Mouse (Mus musculus) erythroblast, embryonic 14.5 days (primary cell): ENCODE measurements around the gene St3gal3. TPM values are rescaled to one million over a fixed set of nuclear protein-coding genes. Genes with fewer than 3 reads are reported as not detected.

Experiments used
- H3K27me3 ChIP-seq: 2 replicates; pipeline ENCODE4 v1.6.1; 2012; ENCODE audit warnings: inconsistent platforms; ENCODE audit not compliant: control insufficient read depth
- H3K36me3 ChIP-seq: 2 replicates; pipeline ENCODE4 v1.6.1; 2012; ENCODE audit warnings: mild to moderate bottlenecking, inconsistent platforms; ENCODE audit not compliant: control insufficient read depth
- H3K4me1 ChIP-seq: 2 replicates; pipeline ENCODE4 v1.6.1; 2012; ENCODE audit warnings: inconsistent platforms; ENCODE audit not compliant: control insufficient read depth
- H3K4me3 ChIP-seq: replicated peaks from 2 replicates; pipeline ENCODE3; 2012; ENCODE audit warnings: moderate library complexity, mild to moderate bottlenecking, inconsistent platforms
- H3K9me3 ChIP-seq: 2 replicates; pipeline ENCODE4 v1.6.1; 2012; ENCODE audit warnings: low read length, inconsistent platforms, mixed read lengths; ENCODE audit not compliant: control insufficient read depth
- GATA1 ChIP-seq: IDR thresholded peaks from 2 replicates; pipeline ENCODE4 v1.6.1; 2012; ENCODE audit warnings: low read length, inconsistent platforms, mixed read lengths
- TAL1 ChIP-seq: IDR thresholded peaks from 3 replicates; pipeline ENCODE4 v1.6.1; 2012; ENCODE audit warnings: low read length, inconsistent platforms, mixed read lengths
- polyA plus RNA-seq: library from polyadenylated mRNA; stranded (reverse); fragments of >175 nt; gene quantifications from 2 replicates; pipeline ENCODE4 v1.2.3, GENCODE M21; 2012

The St3gal3 gene
- polyA plus RNA-seq, 1 experiment = 0.85 TPM

DNA sequence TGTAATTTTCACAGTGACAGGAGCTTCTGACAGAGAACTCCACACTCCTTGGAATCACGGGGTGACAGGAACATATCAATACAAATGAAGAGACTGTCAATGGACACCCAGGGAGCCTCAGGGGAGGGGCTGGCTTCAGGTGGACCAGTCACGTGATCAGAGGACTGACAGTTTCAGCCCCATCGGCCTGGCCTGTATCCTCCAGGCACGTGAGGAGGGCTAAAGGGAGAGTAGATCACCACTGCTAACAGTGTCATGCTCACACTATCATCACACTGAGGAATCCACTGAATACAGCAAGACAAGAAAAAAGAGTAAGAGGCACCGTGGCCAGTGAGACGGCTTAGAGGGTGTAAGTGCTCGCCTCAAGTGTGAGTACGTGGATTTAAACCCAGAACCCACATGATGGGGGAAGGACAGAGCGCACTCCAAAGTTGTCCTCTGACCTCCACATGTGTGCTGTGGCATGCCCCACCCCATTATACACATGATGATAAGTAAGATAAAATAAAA, 124.0 kb downstream of the St3gal3 start:
- H3K4me1 ChIP-seq = peaks cover 2% of the 10 kb centered on the region
- no peak overlapping the region for H3K4me3 ChIP-seq
- H3K9me3 ChIP-seq = no peaks in the 10 kb centered on the region
- TF ChIP-seq TAL1 = no peak
- TF ChIP-seq GATA1 = no peak
- peaks cover 3% of the 10 kb centered on the region; the same call in 1 of the 2 replicates for H3K36me3 ChIP-seq
- no peaks in the 10 kb centered on the region for H3K27me3 ChIP-seq

DNA sequence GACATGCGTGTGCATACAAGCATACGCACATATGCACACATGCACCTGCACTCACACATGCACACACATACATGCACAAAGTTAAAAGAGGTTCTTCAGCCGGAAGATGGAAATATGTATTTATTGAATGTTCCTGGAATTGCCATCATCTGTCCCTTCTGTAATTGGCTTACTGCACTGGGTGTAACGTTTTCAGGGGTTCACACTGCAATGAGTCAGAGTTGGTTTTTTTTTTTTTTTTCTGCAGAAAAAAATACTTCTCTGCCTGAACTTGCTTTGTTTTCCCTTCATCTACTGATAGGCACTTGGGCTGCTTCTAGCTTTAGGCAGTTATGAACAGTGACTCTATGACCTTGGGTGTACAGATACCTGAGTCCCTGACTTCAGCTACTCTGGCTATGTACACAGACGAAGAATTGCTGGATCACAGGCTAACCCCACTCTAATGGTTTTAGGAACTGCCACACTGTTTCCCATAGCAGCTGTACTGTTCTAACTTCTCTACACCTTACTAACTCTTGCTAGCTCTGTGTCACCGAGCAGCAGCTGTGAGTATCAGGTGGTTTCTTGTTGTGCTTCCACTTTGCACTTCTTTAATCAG, 126.2 kb downstream of the St3gal3 start:
- Histone ChIP-seq H3K27me3 (no peaks in the 10 kb centered on the region), H3K9me3 (no peaks in the 10 kb centered on the region), H3K36me3 (no peaks in the 10 kb centered on the region; the same call in 1 of the 2 replicates), H3K4me1 (no peaks in the 10 kb centered on the region; the same call in none of the 2 replicates), H3K4me3 (no peak overlapping the region)
- TF ChIP-seq GATA1 (no peak), TAL1 (no peak)

DNA sequence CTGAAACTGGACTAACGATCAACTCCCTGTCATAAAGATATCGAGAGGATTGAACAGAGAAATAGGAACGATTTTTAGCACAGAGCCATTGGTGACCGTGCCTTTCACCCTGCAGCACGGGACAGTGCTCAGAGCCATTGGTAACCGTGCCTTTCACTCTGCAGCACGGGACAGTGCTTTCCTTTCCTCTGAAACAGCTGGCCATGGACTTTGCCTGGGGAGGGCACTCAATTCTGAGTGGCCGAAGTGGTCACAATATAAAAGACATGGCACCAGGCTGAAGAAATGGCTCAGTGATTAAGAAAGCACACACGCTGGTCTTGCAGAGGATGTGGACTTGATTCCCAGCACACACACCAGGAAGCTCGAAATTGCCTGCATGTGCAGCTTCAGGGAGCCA, 133.4 kb downstream of the St3gal3 start:
- Histone ChIP-seq H3K4me3 (no peak overlapping the region), H3K36me3 (no peaks in the 10 kb centered on the region), H3K9me3 (no peaks in the 10 kb centered on the region), H3K4me1 (peaks cover 4% of the 10 kb centered on the region), H3K27me3 (peaks cover 12% of the 10 kb centered on the region)
- TF ChIP-seq TAL1 (no peak), GATA1 (no peak)

DNA sequence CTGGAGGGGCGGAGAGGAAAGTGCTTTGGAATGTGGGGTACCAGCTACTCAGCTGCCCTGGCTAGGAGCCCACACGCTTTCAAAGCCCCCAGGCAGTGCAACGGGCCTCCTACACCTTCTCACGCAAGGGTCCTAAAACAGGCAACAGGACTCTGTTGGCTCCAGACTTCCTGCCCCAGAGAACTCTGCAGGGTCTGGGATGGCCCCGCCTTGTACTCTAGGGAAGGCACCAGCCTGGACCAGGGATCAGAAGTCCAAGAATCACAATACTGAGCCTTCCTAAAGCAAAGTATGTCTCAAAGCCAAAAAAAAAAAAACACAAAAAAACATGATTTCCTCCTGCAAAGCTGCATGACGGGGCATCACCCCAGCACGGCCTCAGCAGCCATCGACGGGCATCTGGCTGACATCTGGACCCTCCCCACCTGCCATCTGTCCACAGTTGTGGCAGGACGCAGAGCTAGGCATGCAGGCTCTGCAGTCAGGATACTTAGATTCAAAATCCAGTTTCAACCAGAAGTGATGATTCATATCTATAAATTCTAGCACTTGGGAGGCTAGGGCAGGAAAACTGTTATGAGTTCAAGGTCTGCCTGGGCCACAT, 134.0 kb downstream of the St3gal3 start:
- Histone ChIP-seq H3K4me1 (peaks cover 4% of the 10 kb centered on the region), H3K9me3 (no peaks in the 10 kb centered on the region), H3K4me3 (no peak overlapping the region), H3K27me3 (peaks cover 12% of the 10 kb centered on the region), H3K36me3 (no peaks in the 10 kb centered on the region)
- no peak for TF ChIP-seq TAL1
- no peak for TF ChIP-seq GATA1

DNA sequence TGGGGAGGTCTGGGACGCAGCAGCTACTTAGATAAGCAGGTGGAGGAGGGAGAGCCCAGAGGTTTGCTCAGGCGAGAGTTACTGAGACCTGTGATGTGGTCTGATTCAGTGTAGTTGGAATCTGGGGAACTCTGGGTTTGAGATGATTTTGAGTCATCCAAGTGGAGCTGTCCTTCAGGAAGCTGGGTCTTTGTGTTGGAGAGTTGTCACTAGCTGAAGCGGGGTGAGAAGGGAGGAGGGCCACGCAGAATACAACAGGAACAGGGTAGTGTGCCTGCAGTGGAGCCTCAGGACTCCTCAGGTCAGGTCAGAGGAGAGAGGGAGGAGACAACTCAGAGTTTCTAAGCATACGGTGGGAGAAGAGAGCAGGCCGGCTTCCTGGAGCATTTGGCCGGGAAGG, 134.8 kb downstream of the St3gal3 start:
- Histone ChIP-seq H3K4me3 (no peak overlapping the region), H3K36me3 (no peaks in the 10 kb centered on the region), H3K27me3 (peaks cover 12% of the 10 kb centered on the region), H3K9me3 (no peaks in the 10 kb centered on the region), H3K4me1 (peaks cover 4% of the 10 kb centered on the region)
- TF ChIP-seq TAL1 (no peak), GATA1 (no peak)

DNA sequence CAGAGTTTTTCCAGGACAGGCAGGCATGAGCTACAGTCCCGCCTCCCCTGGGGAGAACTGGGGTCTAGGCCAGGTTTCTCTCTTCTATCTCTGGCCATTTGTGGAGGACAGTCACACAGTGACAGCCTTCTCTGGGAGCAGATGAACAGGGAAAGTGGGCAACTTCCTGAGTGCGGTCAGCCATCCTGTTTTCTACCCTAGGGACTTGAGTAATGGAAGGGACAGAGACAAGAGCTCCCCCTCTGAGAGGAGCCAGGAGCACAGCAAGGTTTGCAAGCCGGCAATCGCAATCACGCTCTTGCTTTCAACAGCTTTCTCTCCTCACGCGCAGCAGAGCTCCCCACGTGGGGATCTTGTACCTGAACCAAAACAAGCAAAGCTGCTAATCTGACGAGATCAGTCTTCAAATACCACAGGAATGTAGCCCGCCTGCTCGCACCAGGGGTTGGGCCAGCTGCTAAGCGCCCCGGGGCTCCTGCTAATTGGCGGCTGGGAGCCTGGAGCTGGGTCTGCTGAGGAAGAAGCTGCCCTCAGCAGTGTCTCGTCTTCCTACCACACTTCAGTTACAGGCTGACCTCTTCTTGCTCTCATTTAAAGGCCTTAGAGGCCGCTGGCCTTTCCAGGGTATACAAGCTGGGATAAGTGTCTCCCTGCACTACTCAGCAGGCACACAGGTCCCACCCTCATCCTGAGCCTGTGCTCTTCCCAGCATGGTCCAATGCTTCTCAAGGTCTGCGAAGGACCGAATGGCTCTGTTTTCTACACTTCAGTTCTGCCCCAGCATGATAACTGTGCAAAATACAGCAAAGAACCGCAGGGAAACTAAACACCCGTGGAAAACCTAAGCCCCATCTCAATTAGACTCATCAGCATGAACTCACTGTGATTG, 137.1 kb downstream of the St3gal3 start:
- no peaks in the 10 kb centered on the region for H3K9me3 ChIP-seq
- no peak for TF ChIP-seq TAL1
- TF ChIP-seq GATA1 = no peak
- H3K36me3 ChIP-seq = no peaks in the 10 kb centered on the region
- H3K4me3 ChIP-seq = no peak overlapping the region
- H3K27me3 ChIP-seq = peaks cover 12% of the 10 kb centered on the region
- peaks cover 4% of the 10 kb centered on the region for H3K4me1 ChIP-seq

DNA sequence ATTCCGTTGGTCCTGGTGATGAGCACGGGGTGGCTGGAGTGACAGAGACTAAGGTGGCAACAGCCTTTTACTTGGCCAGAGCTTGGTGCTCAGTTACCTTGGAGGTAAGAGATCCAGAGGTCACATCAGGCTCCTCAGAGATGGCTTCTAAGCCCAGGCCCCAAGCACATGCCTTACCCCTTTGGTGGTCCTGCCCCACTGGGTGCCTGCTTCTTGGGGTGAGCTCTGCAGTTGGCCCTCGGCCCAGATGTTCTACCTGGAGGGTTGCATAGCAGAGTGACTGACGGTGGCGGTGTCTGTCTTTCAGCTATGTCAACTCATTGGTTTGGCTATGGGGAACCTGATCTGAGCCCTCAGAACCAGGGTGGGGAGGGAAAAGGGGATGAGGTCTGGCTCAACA, 138.0 kb downstream of the St3gal3 start:
- Histone ChIP-seq H3K9me3 (no peaks in the 10 kb centered on the region), H3K4me1 (peaks cover 4% of the 10 kb centered on the region), H3K27me3 (peaks cover 12% of the 10 kb centered on the region), H3K36me3 (no peaks in the 10 kb centered on the region), H3K4me3 (no peak overlapping the region)
- TF ChIP-seq TAL1 (no peak), GATA1 (no peak)

DNA sequence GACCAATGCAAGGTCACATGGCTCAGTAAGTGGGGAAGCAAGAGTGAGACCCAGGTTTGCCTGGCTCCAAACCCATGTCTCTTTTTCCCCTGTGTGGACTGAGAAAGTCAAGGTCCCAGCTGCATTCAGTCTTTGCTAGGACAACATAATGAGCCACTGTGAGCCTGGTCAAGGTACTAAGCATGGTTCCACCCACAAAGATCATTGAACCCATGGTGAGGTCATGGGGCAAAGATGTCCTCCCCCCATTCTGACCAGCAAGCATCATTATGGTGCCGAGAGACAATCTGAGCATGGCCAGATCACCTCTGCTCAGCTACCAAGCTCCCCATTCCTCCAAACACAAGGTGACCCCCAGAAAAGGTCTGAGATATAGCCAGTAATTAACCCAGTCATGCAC, 139.3 kb downstream of the St3gal3 start:
- TF ChIP-seq GATA1 = no peak
- no peaks in the 10 kb centered on the region for H3K9me3 ChIP-seq
- H3K4me3 ChIP-seq = no peak overlapping the region
- peaks cover 12% of the 10 kb centered on the region for H3K27me3 ChIP-seq
- H3K36me3 ChIP-seq = no peaks in the 10 kb centered on the region
- peaks cover 4% of the 10 kb centered on the region for H3K4me1 ChIP-seq

DNA sequence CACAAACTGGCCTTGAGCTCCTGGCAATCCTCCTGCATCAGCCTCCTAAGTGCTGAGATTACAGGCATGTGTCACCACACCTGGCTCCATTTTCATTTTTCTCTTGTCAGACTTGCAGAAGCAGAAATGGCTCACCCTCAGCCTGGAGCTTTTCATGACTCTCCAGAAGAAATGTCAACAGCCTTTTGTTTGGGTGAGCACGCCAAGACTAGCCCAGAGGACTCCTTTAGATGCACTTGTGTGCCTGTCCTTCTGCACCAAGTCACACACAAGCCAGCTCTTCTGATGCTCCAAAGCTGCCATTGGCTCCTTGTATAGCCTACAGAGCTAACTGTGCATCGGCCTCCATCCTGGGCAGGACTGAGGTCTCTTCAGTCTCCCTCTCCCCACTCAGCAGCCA, 141.3 kb downstream of the St3gal3 start:
- TF ChIP-seq GATA1 = no peak
- no peak for TF ChIP-seq TAL1
- Histone ChIP-seq H3K9me3 (no peaks in the 10 kb centered on the region), H3K36me3 (no peaks in the 10 kb centered on the region), H3K27me3 (peaks cover 12% of the 10 kb centered on the region), H3K4me3 (no peak overlapping the region), H3K4me1 (no peaks in the 10 kb centered on the region; the same call in none of the 2 replicates)
